Mouse (Mus musculus) adrenal gland, postnatal 10 days (tissue): ENCODE data around the gene Dlgap4. TPM values are rescaled to one million over a fixed set of nuclear protein-coding genes. Genes with fewer than 3 reads are reported as not detected.
A peak's percentile ranks its signal among the peaks of the same experiment; 100 is the strongest.
"Not testable (repeated sequence)": the region's sequence is repeated elsewhere in the genome, so short reads cannot be mapped to it uniquely, and the experiment has no call there.

ENCODE experiments used
- DNase-seq: peaks from one replicate; pipeline ENCODE4 v3.0.0; 2021; ENCODE audit warnings: mixed read lengths
- total RNA-seq, 2 experiments: library from RNA; stranded (reverse); gene quantifications; 2 replicates each; pipeline ENCODE4 v1.2.3; 2021

Dlgap4 gene
- total RNA-seq, 2 experiments from 2014 or later, result 36.9 to 40.3 TPM

GRCm38 (mm10) chr2:156775455-156776435 lies 162.2 kb downstream of the Dlgap4 start:
- DNase-seq, result no peak

- no peak for DNase-seq
Observed at GRCm38 (mm10) chr2:156776907-156777306, 163.4 kb downstream of the Dlgap4 start.

GRCm38 (mm10) chr2:156777326-156778004 lies 164.0 kb downstream of the Dlgap4 start:
- DNase-seq, result no peak

GRCm38 (mm10) chr2:156778571-156778970 lies 165.1 kb downstream of the Dlgap4 start:
- no peak for DNase-seq

GRCm38 (mm10) chr2:156779036-156779435 lies 165.5 kb downstream of the Dlgap4 start:
- DNase-seq, result peak; percentile 59

GRCm38 (mm10) chr2:156779488-156779887 lies 166.0 kb downstream of the Dlgap4 start:
- no peak for DNase-seq

GRCm38 (mm10) chr2:156780129-156780528 lies 166.6 kb downstream of the Dlgap4 start:
- no peak for DNase-seq

- DNase-seq, result no peak
Observed at GRCm38 (mm10) chr2:156780752-156781151, 167.2 kb downstream of the Dlgap4 start.

GRCm38 (mm10) chr2:156781281-156781680 lies 167.8 kb downstream of the Dlgap4 start:
- DNase-seq, result no peak

GRCm38 (mm10) chr2:156781836-156782480 lies 168.5 kb downstream of the Dlgap4 start:
- DNase-seq, result no peak

- no peak for DNase-seq
Observed at GRCm38 (mm10) chr2:156782481-156783348, 169.2 kb downstream of the Dlgap4 start.

GRCm38 (mm10) chr2:156783349-156783728 lies 169.8 kb downstream of the Dlgap4 start:
- DNase-seq, result peak; percentile 59

GRCm38 (mm10) chr2:156784016-156784585 lies 170.6 kb downstream of the Dlgap4 start:
- no peak for DNase-seq

GRCm38 (mm10) chr2:156784891-156785290 lies 171.4 kb downstream of the Dlgap4 start:
- DNase-seq, result no peak

GRCm38 (mm10) chr2:156786369-156786768 lies 172.9 kb downstream of the Dlgap4 start:
- DNase-seq, result not testable (repeated sequence)

GRCm38 (mm10) chr2:156787090-156787775 lies 173.7 kb downstream of the Dlgap4 start:
- DNase-seq, result no peak

GRCm38 (mm10) chr2:156787776-156788105 lies 174.2 kb downstream of the Dlgap4 start:
- DNase-seq, result no peak

- DNase-seq, result no peak
Observed at GRCm38 (mm10) chr2:156788836-156789235, 175.3 kb downstream of the Dlgap4 start.

GRCm38 (mm10) chr2:156798516-156798915 lies 185.0 kb downstream of the Dlgap4 start:
- DNase-seq, result no peak

GRCm38 (mm10) chr2:156801045-156801444 lies 187.5 kb downstream of the Dlgap4 start:
- DNase-seq, result no peak

GRCm38 (mm10) chr2:156802116-156802515 lies 188.6 kb downstream of the Dlgap4 start:
- DNase-seq, result not testable (repeated sequence)
